Mouse (Mus musculus): ENCODE measurements at regions not wholly inside any gene's neighbourhood (a gene's known extent, or its start where the extent isn't known, plus 50 kb on each side); places are given as distances from the start of the nearest gene placed in this dataset.

- H3K27me3 ChIP-seq: no peaks in the 10 kb centered on the region
- H3K4me2 ChIP-seq: no peak overlapping the region
- H3K4me3 ChIP-seq (replicated peaks): no peak overlapping the region
- H3K4me1 ChIP-seq (replicated peaks): no peaks in the 10 kb centered on the region
- no peaks in the 10 kb centered on the region for H3K9me3 ChIP-seq
- no peak for ATAC-seq (ENCODE audit: insufficient number of reproducible peaks, insufficient read depth, low FRiP score, low TSS enrichment, low read depth)
- no peaks in the 10 kb centered on the region for H3K36me3 ChIP-seq
- WGBS: 79% methylated on average over 1 of the region's 1 CpGs
- no peak overlapping the region for H3K9ac ChIP-seq (replicated peaks)
- H3K27ac ChIP-seq: no peak overlapping the region
Measured at GRCm38 (mm10) chr4:70160525-70161224, 249.6 kb downstream of the Cdk5rap2 start.

DNA sequence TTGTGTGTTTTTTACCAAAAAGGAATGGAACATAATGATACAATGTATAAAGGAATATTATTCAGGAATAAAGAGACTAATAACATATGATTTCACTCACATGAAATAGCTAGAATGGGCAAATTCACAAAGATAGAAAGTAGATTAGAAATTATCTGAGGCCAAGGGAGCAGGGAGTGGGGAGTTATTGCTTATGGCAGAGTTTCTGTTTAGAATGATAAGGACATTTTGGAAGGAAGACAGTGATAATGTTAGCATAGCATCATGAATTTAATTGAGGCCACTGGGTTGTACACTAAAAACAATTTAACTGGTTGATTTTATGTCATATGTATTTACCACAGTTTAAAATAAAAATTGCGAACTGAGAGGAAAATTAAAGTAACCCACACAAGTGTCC lies 250.2 kb downstream of the Cdk5rap2 start:
- H3K36me3 ChIP-seq: no peaks in the 10 kb centered on the region
- no peaks in the 10 kb centered on the region for H3K9me3 ChIP-seq
- no peak overlapping the region for H3K9ac ChIP-seq (replicated peaks)
- no peak overlapping the region for H3K27ac ChIP-seq
- no peak overlapping the region for H3K4me3 ChIP-seq (replicated peaks)
- no peak overlapping the region for H3K4me2 ChIP-seq
- no peaks in the 10 kb centered on the region for H3K27me3 ChIP-seq
- 89% methylated on average over 1 of the region's 1 CpGs for WGBS
- H3K4me1 ChIP-seq (replicated peaks): no peaks in the 10 kb centered on the region
- no peak for ATAC-seq (ENCODE audit: insufficient number of reproducible peaks, insufficient read depth, low FRiP score, low TSS enrichment, low read depth)

DNA sequence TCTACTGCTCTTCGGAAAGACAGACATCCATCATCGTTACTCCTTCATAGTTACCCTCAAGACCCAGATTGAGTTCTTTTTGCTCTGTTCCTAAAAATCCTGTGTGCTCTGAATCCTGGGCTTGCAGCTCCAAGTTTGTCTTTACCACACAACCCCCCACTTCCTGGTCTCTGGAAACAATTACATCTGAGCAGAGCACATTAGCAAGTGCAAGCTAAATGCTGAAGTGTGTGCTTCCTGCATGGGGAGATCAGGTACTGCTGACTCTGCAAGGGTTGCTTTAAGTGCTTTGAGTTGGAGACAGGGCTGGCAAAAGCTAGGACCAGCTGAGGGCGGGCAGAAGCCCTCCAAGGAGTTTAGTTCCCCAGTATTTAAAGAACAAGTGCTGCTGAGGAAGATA lies 257.1 kb downstream of the Cdk5rap2 start:
- Histone ChIP-seq H3K27me3 (no peaks in the 10 kb centered on the region), H3K4me3 (replicated peaks) (no peak overlapping the region), H3K27ac (peak overlapping the region; percentile 41), H3K4me2 (peak overlapping the region; percentile 5; the same call in 1 of the 2 replicates), H3K9me3 (no peaks in the 10 kb centered on the region), H3K4me1 (replicated peaks) (peaks cover 13% of the 10 kb centered on the region), H3K9ac (replicated peaks) (no peak overlapping the region), H3K36me3 (no peaks in the 10 kb centered on the region)
- ATAC-seq (ENCODE audit: insufficient number of reproducible peaks, insufficient read depth, low FRiP score, low TSS enrichment, low read depth): peak; percentile 90
- WGBS: 20% methylated on average over 3 of the region's 3 CpGs

GRCm38 (mm10) chr4:70109011-70109410 lies 301.2 kb downstream of the Cdk5rap2 start:
- no peaks in the 10 kb centered on the region for H3K9me3 ChIP-seq
- H3K4me1 ChIP-seq (replicated peaks): no peaks in the 10 kb centered on the region

GRCm38 (mm10) chr4:70105776-70106175 lies 304.5 kb downstream of the Cdk5rap2 start:
- Histone ChIP-seq H3K27ac (no peak overlapping the region), H3K36me3 (no peaks in the 10 kb centered on the region), H3K27me3 (no peaks in the 10 kb centered on the region), H3K9ac (replicated peaks) (no peak overlapping the region), H3K4me2 (no peak overlapping the region), H3K9me3 (no peaks in the 10 kb centered on the region), H3K4me3 (replicated peaks) (no peak overlapping the region), H3K4me1 (replicated peaks) (no peaks in the 10 kb centered on the region)
- 92% methylated on average over 2 of the region's 2 CpGs for WGBS
- no peak for ATAC-seq (ENCODE audit: insufficient number of reproducible peaks, insufficient read depth, low FRiP score, low TSS enrichment, low read depth)

More at GRCm38 (mm10) chr4:70109011-70109410, 301.2 kb downstream of the Cdk5rap2 start:
- Histone ChIP-seq H3K9ac (replicated peaks) (no peak overlapping the region), H3K27ac (no peak overlapping the region), H3K4me2 (no peak overlapping the region), H3K4me3 (replicated peaks) (no peak overlapping the region), H3K27me3 (no peaks in the 10 kb centered on the region), H3K36me3 (no peaks in the 10 kb centered on the region)
- no peak for ATAC-seq (ENCODE audit: insufficient number of reproducible peaks, insufficient read depth, low FRiP score, low TSS enrichment, low read depth)

GRCm38 (mm10) chr4:70097353-70097752 lies 312.9 kb downstream of the Cdk5rap2 start:
- no peaks in the 10 kb centered on the region for H3K9me3 ChIP-seq
- 75% methylated on average over 3 of the region's 3 CpGs for WGBS
- no peak for ATAC-seq (ENCODE audit: insufficient number of reproducible peaks, insufficient read depth, low FRiP score, low TSS enrichment, low read depth)

GRCm38 (mm10) chr4:70078206-70078605 lies 332.0 kb downstream of the Cdk5rap2 start:
- H3K27me3 ChIP-seq: no peaks in the 10 kb centered on the region
- ATAC-seq (ENCODE audit: insufficient number of reproducible peaks, insufficient read depth, low FRiP score, low TSS enrichment, low read depth): no peak
- H3K4me1 ChIP-seq (replicated peaks): no peaks in the 10 kb centered on the region
- no peak overlapping the region for H3K4me3 ChIP-seq (replicated peaks)
- H3K9ac ChIP-seq (replicated peaks): no peak overlapping the region
- H3K27ac ChIP-seq: no peak overlapping the region
- no peak overlapping the region for H3K4me2 ChIP-seq
- H3K9me3 ChIP-seq: no peaks in the 10 kb centered on the region
- no peaks in the 10 kb centered on the region for H3K36me3 ChIP-seq

More at GRCm38 (mm10) chr4:70097353-70097752, 312.9 kb downstream of the Cdk5rap2 start:
- Histone ChIP-seq H3K9ac (replicated peaks) (no peak overlapping the region), H3K27ac (no peak overlapping the region), H3K4me3 (replicated peaks) (no peak overlapping the region), H3K27me3 (no peaks in the 10 kb centered on the region), H3K36me3 (no peaks in the 10 kb centered on the region), H3K4me1 (replicated peaks) (no peaks in the 10 kb centered on the region), H3K4me2 (no peak overlapping the region)

DNA sequence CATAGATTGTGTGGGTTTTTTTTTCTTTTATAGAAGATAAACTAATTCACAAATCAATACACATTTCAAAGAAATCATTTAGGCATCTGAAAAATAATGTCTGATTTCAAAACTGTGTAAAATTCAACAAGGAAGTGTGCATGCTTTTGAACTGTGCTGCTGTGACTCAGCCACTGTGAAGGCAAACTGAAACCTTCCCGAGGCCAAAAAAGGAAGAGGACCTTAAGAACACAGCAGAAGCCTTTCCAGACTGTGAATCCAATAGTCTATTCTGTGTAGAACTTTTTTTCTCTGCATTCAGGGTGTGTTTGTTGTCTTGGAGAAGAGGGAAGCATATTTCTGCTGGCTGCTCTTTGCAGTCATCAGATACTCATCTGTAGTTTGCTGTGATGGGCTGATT lies 347.7 kb downstream of the Cdk5rap2 start:
- Histone ChIP-seq H3K4me2 (no peak overlapping the region), H3K9ac (replicated peaks) (no peak overlapping the region), H3K4me1 (replicated peaks) (no peaks in the 10 kb centered on the region; the same call in 1 of the 2 replicates), H3K27ac (no peak overlapping the region), H3K36me3 (no peaks in the 10 kb centered on the region), H3K27me3 (no peaks in the 10 kb centered on the region), H3K9me3 (no peaks in the 10 kb centered on the region), H3K4me3 (replicated peaks) (no peak overlapping the region)
- 83% methylated on average over 1 of the region's 1 CpGs for WGBS
- ATAC-seq (ENCODE audit: insufficient number of reproducible peaks, insufficient read depth, low FRiP score, low TSS enrichment, low read depth): no peak

DNA sequence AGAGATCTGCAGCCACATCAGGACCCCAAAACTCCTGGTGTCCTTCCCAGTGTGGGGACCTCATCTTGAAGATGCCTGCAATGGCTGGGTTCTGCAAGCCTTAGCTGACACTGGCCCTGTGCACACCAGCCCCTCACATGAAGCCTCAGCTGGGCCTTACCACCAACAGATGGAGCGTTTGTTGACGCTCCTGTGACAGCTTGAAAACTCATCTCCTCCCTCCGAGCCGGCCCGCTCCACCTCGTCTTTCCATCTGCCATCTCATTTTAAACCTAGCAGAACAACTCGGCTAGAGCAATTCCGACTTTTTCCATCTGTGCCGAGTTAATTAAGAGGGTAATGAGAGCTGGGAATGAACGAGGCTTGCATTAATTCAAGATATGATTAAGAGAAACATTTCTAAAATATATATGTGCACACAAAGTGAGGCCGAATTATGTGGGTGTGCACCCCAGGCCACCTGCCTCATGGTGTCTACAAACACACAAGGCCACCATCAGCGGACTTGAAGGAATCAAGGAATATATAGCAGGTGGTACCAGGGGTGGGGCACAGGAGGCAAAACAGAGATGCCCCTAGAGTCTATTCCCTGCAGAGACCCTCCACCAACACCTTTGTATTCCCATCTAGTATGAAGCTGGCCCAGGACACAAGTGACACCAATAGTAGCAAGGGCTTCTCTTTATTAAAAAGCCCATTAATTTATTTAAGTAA lies 351.3 kb downstream of the Cdk5rap2 start:
- no peak overlapping the region for H3K4me3 ChIP-seq (replicated peaks)
- no peak overlapping the region for H3K4me2 ChIP-seq
- H3K9ac ChIP-seq (replicated peaks): no peak overlapping the region
- H3K36me3 ChIP-seq: no peaks in the 10 kb centered on the region
- no peaks in the 10 kb centered on the region; the same call in 1 of the 2 replicates for H3K4me1 ChIP-seq (replicated peaks)
- H3K9me3 ChIP-seq: no peaks in the 10 kb centered on the region
- H3K27me3 ChIP-seq: no peaks in the 10 kb centered on the region
- ATAC-seq (ENCODE audit: insufficient number of reproducible peaks, insufficient read depth, low FRiP score, low TSS enrichment, low read depth): no peak
- no peak overlapping the region for H3K27ac ChIP-seq
- 80% methylated on average over 12 of the region's 12 CpGs for WGBS

DNA sequence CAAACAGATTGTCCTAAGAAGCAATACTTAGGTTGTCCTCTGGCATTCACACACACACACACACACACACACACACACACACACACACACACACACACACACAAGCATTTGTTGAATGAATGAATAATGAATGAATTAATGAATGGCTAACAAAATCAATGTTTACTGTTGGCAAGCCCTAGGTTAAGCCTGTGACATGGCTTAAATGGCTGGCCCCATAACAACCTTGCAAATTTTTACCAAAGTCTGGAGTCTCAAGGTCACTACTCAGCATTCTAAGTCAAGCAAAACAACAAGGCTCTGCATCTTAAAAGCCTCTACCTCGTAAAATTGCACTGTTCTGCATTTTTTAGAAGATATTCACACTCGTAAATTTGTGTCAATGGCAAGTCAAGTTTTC lies 357.1 kb downstream of the Cdk5rap2 start:
- Histone ChIP-seq H3K9me3 (no peaks in the 10 kb centered on the region), H3K27ac (no peak overlapping the region), H3K4me1 (replicated peaks) (no peaks in the 10 kb centered on the region), H3K27me3 (no peaks in the 10 kb centered on the region), H3K36me3 (no peaks in the 10 kb centered on the region), H3K9ac (replicated peaks) (no peak overlapping the region), H3K4me3 (replicated peaks) (no peak overlapping the region), H3K4me2 (no peak overlapping the region)
- WGBS: 83% methylated on average over 2 of the region's 2 CpGs
- ATAC-seq (ENCODE audit: insufficient number of reproducible peaks, insufficient read depth, low FRiP score, low TSS enrichment, low read depth): no peak

DNA sequence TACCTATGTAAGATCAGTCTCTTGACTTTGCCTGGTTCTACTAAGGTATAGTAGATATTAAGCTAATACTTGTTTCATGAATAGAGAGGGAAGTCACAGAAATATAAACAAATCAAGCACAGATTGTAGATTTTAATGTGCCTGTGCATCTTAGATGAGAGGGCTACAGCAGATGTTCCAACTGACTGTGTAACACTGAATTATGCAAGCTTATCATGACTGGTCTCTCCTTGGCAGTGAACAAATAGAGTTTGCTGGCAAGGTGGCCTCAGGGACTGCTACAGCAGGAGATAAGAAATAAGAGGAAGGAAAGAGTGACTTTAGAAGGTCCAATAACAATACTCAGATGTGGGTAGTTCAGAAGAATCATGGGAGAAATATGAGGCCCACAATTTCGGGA lies 372.0 kb downstream of the Cdk5rap2 start:
- WGBS: 89% methylated on average over 1 of the region's 1 CpGs
- H3K27me3 ChIP-seq: no peaks in the 10 kb centered on the region
- H3K4me3 ChIP-seq (replicated peaks): no peak overlapping the region
- no peak overlapping the region for H3K9ac ChIP-seq (replicated peaks)
- ATAC-seq (ENCODE audit: insufficient number of reproducible peaks, insufficient read depth, low FRiP score, low TSS enrichment, low read depth): no peak
- H3K4me2 ChIP-seq: no peak overlapping the region
- no peaks in the 10 kb centered on the region for H3K4me1 ChIP-seq (replicated peaks)
- H3K9me3 ChIP-seq: no peaks in the 10 kb centered on the region
- H3K36me3 ChIP-seq: no peaks in the 10 kb centered on the region
- H3K27ac ChIP-seq: no peak overlapping the region

DNA sequence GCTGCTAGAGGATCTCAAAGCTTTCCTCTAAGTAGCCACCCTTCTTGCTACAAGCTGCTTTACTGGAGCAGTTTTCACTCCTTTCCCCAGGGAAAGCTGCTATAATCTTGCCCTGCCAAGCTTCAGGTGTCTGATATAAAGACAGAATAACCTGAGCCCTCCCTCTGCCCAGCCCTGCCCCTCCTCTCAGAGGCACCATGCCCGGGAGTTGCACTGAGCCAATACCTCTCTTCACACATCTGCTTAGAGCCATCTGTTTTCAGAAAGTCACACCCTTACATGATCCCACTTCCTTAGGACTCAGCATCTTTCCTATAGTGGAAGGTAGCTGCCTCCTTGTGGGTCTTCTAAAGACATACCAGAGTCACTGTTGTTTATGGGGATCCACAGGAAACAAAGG lies 374.3 kb downstream of the Cdk5rap2 start:
- H3K4me2 ChIP-seq: no peak overlapping the region
- no peak for ATAC-seq (ENCODE audit: insufficient number of reproducible peaks, insufficient read depth, low FRiP score, low TSS enrichment, low read depth)
- H3K9me3 ChIP-seq: no peaks in the 10 kb centered on the region
- no peaks in the 10 kb centered on the region for H3K4me1 ChIP-seq (replicated peaks)
- no peak overlapping the region for H3K9ac ChIP-seq (replicated peaks)
- no peak overlapping the region for H3K27ac ChIP-seq
- no peak overlapping the region for H3K4me3 ChIP-seq (replicated peaks)
- WGBS: 30% methylated on average over 1 of the region's 1 CpGs
- no peaks in the 10 kb centered on the region for H3K27me3 ChIP-seq
- H3K36me3 ChIP-seq: no peaks in the 10 kb centered on the region
